ENCODE assay signal across 8 mouse cellular contexts in genomic region chr2:132102505-132103130, GRCm38 (mm10). TPM values are rescaled to one million over a fixed set of nuclear protein-coding genes. Genes with fewer than 3 reads are reported as not detected.
DNase-seq lines count a peak whose midpoint lies in the region; ATAC-seq lines count a peak whose summit lies in the region.

No protein-coding gene starts in this region.

- no peaks in the 10 kb centered on the region for H3K9me3 ChIP-seq in heart, embryonic 16.5 days (replicated peaks; ENCODE audit: control insufficient read depth, low read length)
- no peaks in the 10 kb centered on the region for H3K9me3 ChIP-seq in lung, embryonic 15.5 days

- H3K36me3 ChIP-seq in heart, embryonic 16.5 days (ENCODE audit: control insufficient read depth, insufficient read depth), result no peaks in the 10 kb centered on the region
- H3K36me3 ChIP-seq in lung, embryonic 15.5 days, result peaks cover 7% of the 10 kb centered on the region; the same call in 1 of the 2 replicates

- ATAC-seq in cerebellum, adult (ENCODE audit: insufficient number of reproducible peaks, low FRiP score, low TSS enrichment), result no peak
- peak; percentile 95 for ATAC-seq in CD4-positive, CD25-positive, alpha-beta regulatory T cell, adult 4 months
- no peak for ATAC-seq in heart, embryonic 16.5 days (replicated peaks; ENCODE audit: extremely low read depth, insufficient read depth, low FRiP score)
- ATAC-seq in lung, embryonic 15.5 days (ENCODE audit: borderline replicate concordance, extremely low read depth, low FRiP score, low TSS enrichment), result no peak; the same call in 1 of the 2 replicates

- WGBS in heart, embryonic 16.5 days, result 56% methylated on average over 10 of the region's 10 CpGs
- 60% methylated on average over 10 of the region's 10 CpGs for WGBS in lung, embryonic 15.5 days

- DNase-seq in cerebellum, adult 9-10 months, result peak; percentile 3
- DNase-seq in urinary bladder, postnatal 14 days (ENCODE audit: low spot score), result no peak
- DNase-seq in cerebellum, adult 8-10 months, result no peak
- DNase-seq in gastrocnemius, adult 8-10 months (ENCODE audit: low spot score in 2 of 2), result no peak

- H3K4me2 ChIP-seq in heart, embryonic 16.5 days (ENCODE audit: low read depth, low read length), result peak overlapping the region; percentile 53
- H3K4me2 ChIP-seq in lung, embryonic 15.5 days, result peak overlapping the region; percentile 24; the same call in 1 of the 2 replicates

- H3K4me3 ChIP-seq in heart, embryonic 16.5 days (ENCODE audit: low read length), result peak overlapping the region; percentile 29
- no peak overlapping the region for H3K4me3 ChIP-seq in lung, embryonic 15.5 days

- H3K27me3 ChIP-seq in heart, embryonic 16.5 days (ENCODE audit: control insufficient read depth, insufficient read depth, low read length), result no peaks in the 10 kb centered on the region
- no peaks in the 10 kb centered on the region for H3K27me3 ChIP-seq in lung, embryonic 15.5 days

- H3K9ac ChIP-seq in heart, embryonic 16.5 days (ENCODE audit: low read length), result peak overlapping the region; percentile 53; the same call in 1 of the 2 replicates
- no peak overlapping the region for H3K9ac ChIP-seq in lung, embryonic 15.5 days

- peaks cover 36% of the 10 kb centered on the region for H3K4me1 ChIP-seq in heart, embryonic 16.5 days (ENCODE audit: control insufficient read depth, insufficient read depth, low read length)
- peaks cover 24% of the 10 kb centered on the region for H3K4me1 ChIP-seq in lung, embryonic 15.5 days

- peak overlapping the region; percentile 69 for H3K27ac ChIP-seq in heart, embryonic 16.5 days (ENCODE audit: low read length)
- H3K27ac ChIP-seq in lung, embryonic 15.5 days, result no peak overlapping the region

RNA-seq across cellular contexts. Expression of gene Slc23a2, which starts 42.3 kb away (rescaled TPM):
- 10 to 100 TPM; 14.0 to 16.4 TPM for polyA plus RNA-seq in CD4-positive, CD25-positive, alpha-beta regulatory T cell, adult 4 months (2017; shearing (Covaris generic))
- polyA plus RNA-seq in heart, embryonic 16.5 days (2015; fragmentation: Nextera tagmentation; extraction: Ambion mirVana), result 9.5 and 10.4 TPM in 2 replicates
- 11.6 and 12.1 TPM in 2 replicates for polyA plus RNA-seq in lung, embryonic 15.5 days (2015; fragmentation: Nextera tagmentation; extraction: Ambion mirVana)
- 10 to 100 TPM in 2 of 4 experiments, 1 to 10 TPM in 2; 8.0 to 10.3 (median 9.6) TPM for total RNA-seq in gastrocnemius, adult 8-10 months (2022)
